Mouse (Mus musculus): ENCODE measurements around the gene Gabarapl1.

DNA sequence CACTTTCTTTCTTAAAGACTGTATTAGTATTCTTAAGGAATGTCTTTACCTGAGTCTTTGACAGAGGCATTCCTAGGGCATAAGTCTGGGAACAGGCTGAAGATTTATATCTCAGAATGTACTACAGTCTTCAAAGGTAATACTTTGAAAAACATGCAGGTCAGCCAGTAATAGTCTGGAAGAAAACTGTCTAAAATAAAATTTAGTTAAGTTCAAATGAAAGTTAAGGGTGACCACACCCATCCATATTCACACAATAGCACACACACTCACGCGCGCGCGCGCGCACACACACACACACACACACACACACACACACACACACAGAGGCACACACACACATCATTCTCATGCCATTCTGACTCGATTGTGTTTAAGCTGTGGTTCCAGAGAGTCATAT, 44.6 kb downstream of the Gabarapl1 start, which contains the start of gene Klre1:
- TF ChIP-seq CTCF (IDR thresholded peaks at IDR 0.05; ENCODE audit: low read depth) (no peak), EP300 (IDR thresholded peaks at IDR 0.05; ENCODE audit: low read depth) (no peak)

All from liver, embryonic 14.5 days (tissue).